Mouse (Mus musculus): Measurements from ENCODE around the gene Cdk1.
"Not testable (repeated sequence)": the region's sequence is repeated elsewhere in the genome, so short reads cannot be mapped to it uniquely, and the experiment has no call there.

Gene Cdk1

DNA sequence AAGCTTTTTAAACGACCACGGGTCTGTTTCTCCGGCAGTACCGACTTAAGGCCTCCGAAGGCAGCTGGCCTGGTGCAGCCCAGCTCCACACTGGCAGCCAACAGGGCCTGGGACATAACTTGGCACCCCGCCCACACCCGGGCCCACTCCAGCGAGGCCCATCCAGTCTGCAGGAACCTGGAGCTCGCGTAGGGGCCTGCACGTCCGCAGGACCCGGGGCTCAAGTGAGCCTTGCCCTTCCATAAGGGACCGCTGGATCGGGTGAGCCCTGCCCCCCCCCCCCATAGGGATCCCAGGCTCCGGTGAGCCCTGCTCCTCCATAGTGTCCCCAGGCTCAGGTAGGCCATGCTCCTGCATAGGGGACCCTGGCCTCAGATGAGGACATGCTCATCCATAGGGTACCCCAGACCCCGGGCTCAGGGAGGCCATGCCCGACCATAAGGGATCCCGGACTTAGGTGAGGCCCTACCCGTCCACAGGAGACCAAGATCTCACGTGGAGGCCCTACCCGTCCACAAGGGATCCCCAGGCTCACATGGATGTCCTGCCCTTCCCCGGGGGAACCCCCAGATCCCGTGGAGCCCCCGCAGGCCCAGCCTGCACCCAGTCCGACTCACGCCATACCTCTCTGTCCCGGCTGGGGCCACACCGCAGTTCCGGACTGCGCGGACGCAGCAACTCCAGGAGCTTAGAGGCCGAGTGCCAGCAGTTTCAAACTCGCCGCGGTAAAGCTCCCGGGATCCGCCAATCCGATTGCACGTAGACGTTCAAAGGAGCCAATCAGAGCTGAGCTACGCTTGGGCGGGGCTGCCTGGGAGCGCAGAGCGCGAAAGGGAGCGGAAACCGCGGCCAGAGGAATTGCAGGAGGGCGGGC lies at the start of gene Cdk1:
Gene Cdk1, minus strand, starts transcription at position 727 of the 874 bp plus-strand sequence.
- DNase-seq (ENCODE audit: low spot score in 2 of 2), result peak; percentile 89 to 93

DNA sequence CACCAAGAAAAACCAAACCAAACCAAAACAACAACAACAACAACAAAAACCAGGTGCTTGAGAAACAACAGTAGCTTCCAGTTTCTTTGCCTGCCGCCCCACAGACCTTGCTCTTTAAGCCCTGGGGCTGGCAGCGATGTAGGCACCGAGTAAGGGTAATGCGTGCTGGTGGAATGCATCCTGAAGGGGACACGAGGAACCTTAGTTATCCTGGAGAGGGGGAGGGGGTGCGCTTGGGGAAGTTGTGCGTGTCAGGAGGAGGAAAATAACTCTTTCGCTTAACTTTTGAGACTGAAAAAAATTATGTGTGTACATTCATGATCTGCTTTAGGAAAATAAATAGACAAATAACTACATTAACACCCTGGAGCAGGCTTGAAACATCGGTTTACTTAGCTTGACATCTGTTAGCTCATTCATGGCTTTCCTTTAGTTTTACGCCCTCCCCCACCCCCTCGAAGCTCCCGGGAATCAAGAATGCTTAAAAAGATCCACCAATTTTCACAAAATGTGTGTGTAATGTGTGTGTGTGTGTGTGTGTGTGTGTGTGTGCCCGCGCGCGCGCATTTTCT lies 47.2 kb upstream of the Cdk1 start:
- DNase-seq (ENCODE audit: low spot score in 2 of 2), result no peak

- no peak for DNase-seq (ENCODE audit: low spot score in 2 of 2)
Observed at GRCm38 (mm10) chr10:69398763-69399590, 46.2 kb upstream of the Cdk1 start, which contains the start of gene Ank3. Gene Ank3, plus strand, starts transcription at chr10:69398773.

- no peak for DNase-seq (ENCODE audit: low spot score in 2 of 2)
Observed at GRCm38 (mm10) chr10:69398197-69398762, 45.5 kb upstream of the Cdk1 start.

GRCm38 (mm10) chr10:69389511-69389910 lies 36.8 kb upstream of the Cdk1 start:
- no peak for DNase-seq (ENCODE audit: low spot score in 2 of 2)

DNA sequence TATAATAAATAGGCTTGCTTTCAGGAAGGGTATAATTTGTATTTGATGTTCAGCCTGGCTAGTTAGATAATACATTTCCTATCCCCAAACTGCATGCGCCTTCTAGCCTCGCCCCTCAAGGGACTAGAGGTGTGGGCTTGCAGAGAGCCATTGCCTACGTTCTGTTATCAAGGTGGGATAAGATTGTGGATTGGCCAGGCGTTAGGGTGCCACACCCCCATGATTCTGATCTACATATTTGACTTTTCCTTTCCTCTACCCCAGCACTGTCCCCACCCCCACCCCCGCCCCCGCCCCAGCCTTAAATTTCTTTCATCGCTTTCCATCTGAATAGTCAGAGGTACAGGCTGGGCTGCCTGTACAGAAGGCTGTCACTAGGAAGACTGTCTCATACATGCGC lies 34.0 kb upstream of the Cdk1 start:
- DNase-seq (ENCODE audit: low spot score in 2 of 2), result no peak

DNA sequence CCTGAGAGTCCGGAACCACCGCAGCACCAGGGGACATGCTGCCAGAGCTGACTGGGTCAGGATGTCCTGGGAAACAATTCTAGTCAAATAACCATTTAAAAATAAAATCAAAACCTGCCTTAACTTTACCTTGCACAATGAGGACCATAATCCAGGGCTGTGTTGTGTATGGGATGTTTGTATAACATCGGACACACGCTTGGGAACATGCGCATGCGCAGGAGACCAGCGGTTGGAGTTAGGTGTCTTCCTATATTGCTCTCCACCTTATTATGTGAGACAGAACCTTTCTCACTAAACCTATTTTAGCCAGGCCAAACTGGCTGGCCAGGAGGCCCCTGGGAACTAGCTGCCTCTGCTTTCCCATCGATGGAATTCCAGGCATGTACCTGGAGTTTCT lies 32.4 kb upstream of the Cdk1 start:
- no peak for DNase-seq (ENCODE audit: low spot score in 2 of 2)

DNA sequence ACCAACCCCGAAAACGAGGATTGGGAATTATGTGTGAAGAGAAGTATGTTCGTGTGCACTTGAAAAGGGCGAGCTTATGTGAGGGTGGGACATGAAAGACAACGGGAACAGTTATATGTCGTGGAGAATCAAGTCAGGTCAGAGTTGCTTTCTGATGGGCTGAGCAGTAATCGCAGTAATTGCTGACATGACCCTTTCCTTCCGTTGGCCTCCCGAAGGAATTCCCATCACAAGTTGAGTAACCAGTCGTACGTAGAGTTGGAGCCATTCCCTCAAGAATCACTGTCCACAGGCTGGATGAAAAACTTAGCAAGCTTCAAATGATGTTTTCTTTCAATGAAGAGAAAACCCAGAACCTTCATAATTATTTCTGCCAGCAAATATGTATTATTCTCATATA lies 31.9 kb upstream of the Cdk1 start:
- DNase-seq (ENCODE audit: low spot score in 2 of 2), result no peak

DNA sequence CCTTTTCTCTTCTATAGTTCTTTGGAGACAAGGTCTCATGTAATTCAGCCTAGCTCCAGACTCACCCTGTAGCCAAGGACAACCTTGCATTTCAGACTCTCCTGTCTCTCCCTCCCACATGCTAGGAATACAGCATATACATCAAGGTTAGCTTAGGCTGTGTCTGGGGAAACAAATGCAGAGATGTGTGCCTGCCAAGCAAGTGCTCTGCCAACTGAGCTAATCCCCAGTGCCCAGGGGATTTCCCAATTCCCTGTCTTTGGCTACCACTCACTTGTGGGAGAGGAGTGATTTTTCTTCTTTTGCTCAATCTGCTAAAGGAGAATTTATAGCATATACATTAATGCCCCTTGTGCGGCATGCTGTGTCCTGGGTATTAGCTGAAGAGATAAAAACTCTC lies 30.4 kb upstream of the Cdk1 start:
- DNase-seq (ENCODE audit: low spot score in 2 of 2), result no peak

DNA sequence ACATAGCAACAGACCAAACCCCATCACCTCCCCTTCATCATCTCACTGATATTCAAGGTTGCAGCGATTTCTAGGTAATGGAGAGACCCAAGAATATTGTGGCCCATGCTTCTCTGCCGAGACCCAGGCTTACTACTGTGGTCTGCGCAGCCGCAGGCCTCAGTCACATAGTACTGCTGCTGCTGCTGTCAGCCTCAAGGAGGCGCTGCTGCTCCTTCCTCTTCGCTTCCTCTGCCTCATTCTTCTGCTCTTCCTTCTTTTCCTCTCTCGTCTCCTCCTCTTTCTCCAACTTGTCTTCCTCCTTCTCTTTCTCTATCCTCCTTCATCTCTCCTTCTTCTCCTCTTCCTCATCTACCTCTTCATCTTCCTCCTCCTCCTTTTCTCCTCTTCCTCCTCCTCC lies 22.4 kb upstream of the Cdk1 start:
- DNase-seq (ENCODE audit: low spot score in 2 of 2), result no peak

- DNase-seq (ENCODE audit: low spot score in 2 of 2), result no peak
Observed at GRCm38 (mm10) chr10:69373796-69374550, 21.2 kb upstream of the Cdk1 start.

DNA sequence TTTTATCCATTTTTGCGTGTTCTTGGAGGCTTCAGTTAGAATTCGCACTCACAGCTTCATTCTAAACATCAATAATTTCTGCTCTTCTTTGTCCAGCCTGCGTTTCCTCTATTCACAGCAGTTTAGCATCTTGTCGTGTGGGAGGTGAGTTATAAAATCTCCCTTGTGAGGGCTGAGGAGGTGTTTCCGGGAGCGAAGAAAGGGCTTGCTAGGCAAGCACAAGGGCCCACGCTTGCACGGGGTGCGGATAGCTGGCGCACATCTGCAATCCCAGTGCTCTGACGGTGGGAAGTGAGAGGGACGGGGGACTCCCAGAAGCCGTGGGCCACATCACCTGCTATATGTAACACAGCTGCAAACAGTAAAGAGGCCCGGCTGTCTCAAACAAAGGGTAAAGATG lies 19.3 kb upstream of the Cdk1 start:
- no peak for DNase-seq (ENCODE audit: low spot score in 2 of 2)

DNA sequence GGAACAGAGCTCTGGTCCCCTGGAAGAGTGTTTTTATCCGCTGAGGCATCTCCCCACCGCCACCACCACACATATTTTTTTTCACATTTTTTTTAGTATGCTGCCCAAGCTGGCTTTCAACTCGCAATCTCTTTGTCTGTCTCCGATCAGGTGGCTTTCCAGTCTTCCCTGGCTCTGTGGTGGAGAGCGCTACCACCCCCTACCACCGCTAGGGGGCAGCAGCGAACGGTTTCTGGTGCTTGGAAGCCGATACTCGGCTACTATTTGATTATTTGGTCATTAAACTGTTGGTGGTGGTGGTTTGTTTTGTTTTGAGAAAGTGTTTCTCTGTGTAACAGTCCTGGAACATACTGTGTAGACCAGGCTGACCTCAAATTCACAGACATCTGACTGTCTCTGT lies 18.7 kb upstream of the Cdk1 start:
- DNase-seq (ENCODE audit: low spot score in 2 of 2), result no peak

DNA sequence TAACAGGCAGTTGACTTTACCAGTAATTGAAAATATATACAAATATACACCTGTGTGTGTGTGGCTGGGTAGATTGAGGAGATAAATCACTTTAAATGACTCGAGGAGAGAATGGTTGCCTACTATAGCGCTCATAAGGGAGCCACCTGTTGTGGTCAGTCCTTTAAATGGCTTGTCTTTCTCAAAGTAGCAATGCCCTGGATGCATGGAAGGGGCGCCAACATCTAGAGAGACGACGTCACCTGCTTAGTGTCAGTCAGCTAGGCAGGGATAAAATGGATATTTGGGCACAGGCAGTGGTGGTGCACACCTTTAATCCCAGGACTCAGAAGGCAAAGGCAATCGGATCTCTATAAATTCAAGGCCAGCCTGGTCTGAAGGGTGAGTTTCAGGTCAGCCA lies 16.6 kb upstream of the Cdk1 start:
- no peak for DNase-seq (ENCODE audit: low spot score in 2 of 2)

GRCm38 (mm10) chr10:69366877-69367387 lies 14.2 kb upstream of the Cdk1 start:
- DNase-seq (ENCODE audit: low spot score in 2 of 2), result no peak

DNA sequence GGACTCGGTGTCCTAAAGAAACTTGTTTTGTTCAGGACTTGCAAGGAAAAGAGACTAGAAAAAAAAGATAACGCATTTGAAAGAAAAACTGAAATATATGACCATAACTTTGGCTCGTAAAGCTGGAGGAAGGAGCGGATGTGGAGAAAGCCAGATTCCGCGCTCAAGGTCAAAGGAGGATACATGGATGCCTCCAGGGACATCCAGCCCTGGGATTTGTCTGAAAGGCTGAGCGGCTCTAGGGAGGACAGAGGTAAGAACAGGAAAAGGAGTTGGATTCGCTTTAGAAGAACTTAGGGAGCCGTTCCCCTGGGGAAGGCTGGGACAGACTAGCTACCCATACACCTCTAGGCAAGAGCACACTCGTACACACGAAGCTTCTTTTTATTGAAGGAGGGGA lies 13.5 kb upstream of the Cdk1 start:
- no peak for DNase-seq (ENCODE audit: low spot score in 2 of 2)

GRCm38 (mm10) chr10:69359666-69360065 lies 6.9 kb upstream of the Cdk1 start:
- DNase-seq (ENCODE audit: low spot score in 2 of 2), result no peak

- not testable (repeated sequence) for DNase-seq (ENCODE audit: low spot score in 2 of 2)
Observed at GRCm38 (mm10) chr10:69353086-69353479, 345 bp upstream of the Cdk1 start.

GRCm38 (mm10) chr10:69351842-69352211 lies 911 bp downstream of the Cdk1 start:
- no peak for DNase-seq (ENCODE audit: low spot score in 2 of 2)

GRCm38 (mm10) chr10:69351071-69351841 lies 1.5 kb downstream of the Cdk1 start:
- peak in 1 of 2 experiments; percentile 16 for DNase-seq (ENCODE audit: low spot score in 2 of 2)

Measured in frontal cortex, postnatal 10 days (tissue).